Mouse (Mus musculus) common myeloid progenitor, adult 5-6 weeks (primary cell): ENCODE data around the gene BC005537. TPM values are rescaled to one million over a fixed set of nuclear protein-coding genes. Genes with fewer than 3 reads are reported as not detected.
"Not testable (repeated sequence)": the region's sequence is repeated elsewhere in the genome, so short reads cannot be mapped to it uniquely, and the experiment has no call there.

Experiments
- ATAC-seq: replicated peaks from 2 replicates; pipeline ENCODE4 v1.8.0; 2016; ENCODE audit warnings: low read depth, mild to moderate bottlenecking, moderate TSS enrichment, inconsistent platforms; ENCODE audit not compliant: poor library complexity, severe bottlenecking
- total RNA-seq: library from RNA; stranded (forward); fragments of 200-1000, 187-1606 nt; gene quantifications from 2 replicates; pipeline ENCODE4 v1.2.3, GENCODE M21; 2017

BC005537 gene
- total RNA-seq, result 66.1 and 86.8 TPM in 2 replicates

DNA sequence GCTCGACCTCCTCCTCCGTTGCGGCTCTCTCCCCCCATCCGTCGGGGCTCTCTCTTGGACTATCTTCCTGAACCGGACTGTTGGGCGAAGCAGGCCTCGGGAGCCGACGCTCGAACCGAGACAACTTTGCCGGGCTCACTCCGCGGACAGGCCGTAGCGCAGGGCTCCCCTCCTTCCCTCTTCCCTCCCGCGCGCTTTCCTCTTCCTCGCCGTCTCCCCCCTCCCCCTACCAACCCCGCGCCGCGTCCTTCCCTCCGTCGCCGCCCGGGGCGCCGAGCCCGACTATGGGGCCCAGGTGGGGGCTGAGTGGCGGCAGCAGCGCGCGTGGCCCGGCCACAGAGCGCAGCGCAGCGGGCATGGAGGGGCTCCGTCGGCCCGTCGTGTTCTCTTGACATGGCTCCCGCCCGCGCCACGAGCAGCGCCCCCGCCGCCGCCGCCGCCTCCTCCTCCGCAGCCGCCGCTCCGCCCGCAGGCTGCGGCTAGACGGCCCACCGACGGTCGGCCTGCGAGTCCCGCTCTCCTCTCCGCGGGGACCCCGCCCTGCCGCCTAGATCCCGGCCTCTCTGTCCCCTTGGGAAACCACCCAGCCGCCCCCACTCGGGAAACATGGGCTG, at the start of gene BC005537:
Gene BC005537, plus strand, starts transcription at position 350 of the 614 bp plus-strand sequence.
- no peak; the same call in none of the 2 replicates for ATAC-seq

DNA sequence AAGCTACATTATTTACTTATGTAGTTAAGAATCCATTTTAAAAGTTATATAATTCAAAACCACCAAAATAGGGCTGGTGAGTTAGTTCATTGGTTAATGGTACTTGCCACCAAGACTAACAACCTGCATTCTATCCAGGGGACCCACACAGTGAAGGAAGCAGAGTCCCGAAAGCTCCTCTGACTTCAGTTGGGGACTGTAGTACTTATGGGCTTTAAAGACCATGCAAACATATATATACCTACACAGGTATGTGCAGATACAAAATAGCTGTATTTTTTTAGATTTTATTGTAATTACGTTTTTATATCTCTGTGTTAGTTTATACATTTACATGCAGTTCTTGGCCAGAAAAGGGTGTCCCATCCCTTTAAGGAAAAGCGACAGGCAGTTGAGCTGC, 44.7 kb upstream of the BC005537 start:
- no peak for ATAC-seq

DNA sequence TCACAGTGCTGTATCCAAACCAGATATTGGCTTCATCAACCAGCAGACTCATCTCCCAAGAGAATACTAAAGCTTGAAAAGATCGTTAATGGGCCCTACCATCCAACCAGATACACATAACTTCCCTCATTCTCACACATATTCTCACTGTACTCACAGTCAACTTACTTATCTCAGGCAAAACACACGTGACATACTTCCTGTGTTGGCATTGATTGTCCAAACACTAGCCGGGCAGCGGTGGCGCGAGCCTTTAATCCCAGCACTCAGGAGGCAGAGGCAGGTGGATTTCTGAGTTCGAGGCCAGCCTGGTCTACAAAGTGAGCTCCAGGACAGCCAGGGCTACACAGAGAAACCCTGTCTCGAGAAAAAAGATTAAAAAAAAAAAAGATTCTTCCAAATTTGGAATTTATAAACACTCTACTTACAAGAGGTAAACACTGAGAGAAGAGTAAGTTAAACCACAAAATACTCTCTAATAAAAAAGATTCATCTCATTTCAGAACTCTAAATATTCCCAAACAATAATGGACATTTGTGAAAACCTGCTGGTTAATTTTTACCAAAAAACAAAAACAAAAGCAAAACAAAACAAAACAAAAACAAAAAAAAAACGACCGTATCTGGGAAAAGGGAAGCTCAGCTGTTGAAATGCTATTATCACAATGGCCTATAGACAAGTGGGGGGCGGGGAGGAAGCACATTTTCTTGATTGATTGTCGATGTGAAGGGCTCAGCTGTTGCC, 43.5 kb upstream of the BC005537 start:
- ATAC-seq, result no peak

DNA sequence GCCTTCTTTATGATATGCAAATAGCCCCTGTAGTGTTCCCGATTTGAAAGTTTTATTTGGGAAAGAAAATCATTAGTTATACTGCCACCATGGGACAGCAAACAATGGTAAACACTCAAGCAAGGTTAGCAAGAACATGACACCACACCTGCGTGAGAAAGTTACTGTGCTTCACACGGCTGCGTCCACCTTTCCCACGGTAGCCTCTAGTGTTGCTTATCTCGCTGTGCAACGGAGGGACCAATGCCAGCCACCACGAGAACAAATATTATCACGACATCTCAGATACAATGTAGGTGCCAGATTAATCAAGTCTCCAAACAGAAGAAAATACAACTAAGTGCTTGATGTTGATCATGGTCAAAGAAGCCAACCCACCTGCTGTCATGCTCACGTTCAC, 42.0 kb upstream of the BC005537 start:
- ATAC-seq, result no peak

DNA sequence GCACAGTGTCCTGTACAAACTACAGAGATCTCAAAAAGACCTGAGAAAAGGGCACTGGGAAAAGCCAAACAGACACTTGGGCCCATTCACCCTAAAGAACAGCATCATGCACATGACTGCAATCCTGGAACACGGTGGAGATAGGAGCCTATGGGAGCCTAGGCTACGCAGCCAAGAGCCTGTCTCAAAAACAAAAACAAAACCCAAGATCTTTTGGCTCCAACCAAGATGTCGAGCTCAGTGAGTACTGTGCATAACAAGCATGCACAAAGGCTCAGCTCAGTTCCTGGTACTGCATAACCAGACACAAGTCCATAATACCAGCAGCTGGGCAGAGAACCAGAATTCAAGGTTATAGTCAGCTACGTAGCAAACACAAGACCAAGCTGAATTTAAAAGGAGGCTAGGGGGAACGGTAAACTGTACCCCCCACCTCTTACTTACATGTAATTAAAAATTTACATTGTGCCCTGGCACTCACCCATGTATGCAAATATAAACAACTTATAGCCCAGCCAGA, 41.0 kb upstream of the BC005537 start:
- no peak for ATAC-seq

DNA sequence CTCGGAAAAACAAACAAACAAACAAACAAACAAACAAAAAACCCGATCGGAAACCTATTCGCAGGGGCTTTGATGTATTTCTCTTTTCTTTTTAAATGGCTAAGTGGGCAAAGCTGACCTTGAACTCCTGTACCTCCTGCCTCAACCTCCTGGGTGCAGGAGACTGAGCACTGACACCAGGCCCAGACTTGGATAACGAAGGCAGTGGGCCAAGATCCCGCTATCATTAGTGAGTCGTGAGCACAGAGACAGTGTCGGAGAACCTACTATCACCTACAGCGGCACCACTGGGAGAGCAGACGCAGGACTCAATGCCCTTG, 40.4 kb upstream of the BC005537 start:
- ATAC-seq, result no peak

DNA sequence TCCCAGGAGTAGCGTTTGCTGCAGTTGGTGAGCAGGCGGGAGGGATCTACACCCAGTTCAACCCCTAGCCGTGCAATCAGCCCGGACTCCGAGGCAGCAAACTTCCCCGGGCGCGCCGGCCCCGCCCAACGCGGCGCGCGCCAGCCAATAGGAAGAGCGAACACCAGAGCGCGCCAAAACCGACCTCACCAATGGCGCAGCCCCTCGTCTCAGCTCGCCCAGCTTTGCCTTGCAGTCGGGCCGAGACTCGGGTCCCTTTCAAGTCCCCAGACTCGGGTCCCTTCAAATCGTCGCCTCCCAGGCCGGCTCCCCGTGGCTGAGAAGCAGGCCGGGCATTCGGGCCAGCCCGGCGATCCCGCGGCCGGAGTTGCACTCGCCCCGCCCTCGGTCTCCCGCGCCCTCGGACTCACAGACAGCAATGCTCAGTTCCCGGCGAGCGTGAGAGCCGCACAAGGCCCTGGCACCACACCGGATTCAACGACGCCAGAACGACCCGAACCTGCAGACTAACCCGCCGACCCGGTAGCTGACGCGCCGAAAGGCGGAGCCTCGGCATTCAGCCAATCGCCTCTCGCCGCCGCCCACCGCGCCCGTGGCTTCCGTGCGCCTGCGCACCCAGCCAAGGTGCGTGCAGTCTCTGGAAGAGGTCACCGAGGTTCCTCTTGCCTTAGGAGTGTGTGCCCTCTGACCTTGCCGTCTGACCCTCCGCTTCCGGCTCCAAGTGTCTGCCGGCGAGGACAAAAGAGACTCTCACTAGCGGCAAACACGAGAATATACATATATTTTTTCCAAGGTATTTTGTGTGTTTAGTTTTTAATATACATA, 39.8 kb upstream of the BC005537 start, which contains the start of gene Gmnn:
Gene Gmnn, minus strand, starts transcription at position 521 of the 825 bp plus-strand sequence.
- ATAC-seq, result peak; percentile 93

DNA sequence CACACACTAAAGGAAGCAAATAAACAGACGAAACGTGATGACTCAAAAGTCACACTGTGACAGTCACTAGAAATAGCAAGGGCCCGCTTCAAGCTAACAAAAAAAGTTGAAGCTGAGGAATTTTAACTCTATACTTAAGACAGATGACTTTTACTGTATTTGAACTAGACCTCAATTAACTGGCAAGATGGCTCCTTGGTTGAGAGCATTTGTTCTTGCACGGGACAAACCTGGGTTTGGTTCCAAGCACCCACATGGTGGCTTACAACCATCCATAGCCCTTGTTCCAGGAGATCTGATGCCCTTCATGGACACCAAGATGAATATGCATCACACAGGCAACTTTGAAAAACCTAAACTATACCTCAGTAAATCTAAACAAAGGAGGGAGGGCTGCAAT, 39.2 kb upstream of the BC005537 start:
- ATAC-seq, result no peak

DNA sequence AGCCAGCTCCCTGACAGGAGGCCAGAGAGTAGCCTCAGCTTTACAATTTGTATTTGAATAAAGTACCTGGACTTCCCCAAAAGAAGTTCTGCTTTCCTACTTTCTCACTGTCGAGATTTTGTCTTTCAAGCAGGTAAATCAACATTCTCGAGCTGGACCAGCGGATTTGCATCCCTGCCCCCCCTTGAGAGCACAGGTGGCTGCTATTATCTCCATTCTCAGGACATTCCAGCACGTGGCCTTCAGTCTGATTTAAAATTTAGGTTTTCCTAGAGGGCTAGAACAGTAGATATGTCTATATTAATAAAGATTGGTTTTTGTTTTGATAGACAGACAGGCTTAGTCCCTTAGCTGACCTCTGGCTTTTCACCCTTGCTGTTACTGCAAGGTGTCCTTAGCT, 33.6 kb upstream of the BC005537 start:
- ATAC-seq, result not testable (repeated sequence)

DNA sequence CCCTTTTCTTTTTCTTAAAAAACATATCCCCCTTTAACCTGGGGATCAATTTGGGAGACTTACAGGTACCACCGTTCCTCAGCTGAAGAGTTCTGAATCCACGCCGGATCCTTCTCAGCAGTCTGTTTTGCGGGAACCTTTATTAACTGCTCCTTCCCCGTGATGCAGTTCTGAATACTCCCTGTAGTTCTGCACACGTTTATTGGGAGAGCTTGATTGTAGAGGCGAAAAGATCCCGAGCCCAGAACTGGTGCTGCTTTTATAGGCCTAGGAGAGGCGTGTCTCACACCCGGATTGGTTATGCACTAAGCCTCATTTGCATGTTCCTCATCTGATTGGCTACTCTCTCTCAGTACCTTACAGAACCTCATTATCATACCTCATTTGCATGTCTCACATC, 30.0 kb upstream of the BC005537 start:
- not testable (repeated sequence) for ATAC-seq

DNA sequence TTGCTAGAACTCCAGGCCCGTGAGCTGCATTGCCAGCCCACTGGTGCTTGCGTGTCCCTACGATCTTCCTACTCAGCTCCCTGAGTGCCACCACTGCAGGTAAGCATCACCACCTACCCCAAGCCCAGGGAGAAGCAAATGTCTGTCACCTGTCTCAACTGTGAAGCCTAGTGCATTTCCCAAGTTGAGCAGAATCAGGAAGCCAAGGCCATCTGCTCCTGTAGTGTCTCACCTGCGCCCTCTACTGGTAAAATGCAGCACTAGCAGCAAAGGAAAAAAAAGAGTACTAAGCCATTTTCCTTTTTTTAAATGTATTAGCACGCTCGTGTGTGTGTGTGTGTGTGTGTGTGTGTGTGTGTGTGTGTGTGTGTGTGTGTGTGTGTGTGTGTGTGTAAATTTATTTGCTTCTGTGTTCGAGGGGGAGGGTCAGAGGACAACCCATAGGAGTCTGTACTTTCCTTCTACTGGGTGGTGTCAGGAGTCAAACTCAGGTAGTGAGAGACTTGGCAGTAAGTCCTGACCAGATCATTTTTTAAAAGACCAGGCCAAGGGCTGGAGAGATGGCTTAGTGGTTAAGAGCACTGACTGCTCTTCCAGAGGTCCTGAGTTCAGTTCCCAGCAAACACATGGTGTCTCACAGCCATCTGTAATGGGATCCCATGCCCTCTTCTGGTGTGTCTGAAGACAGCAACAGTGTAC, 25.2 kb upstream of the BC005537 start:
- ATAC-seq, result peak; percentile 89

DNA sequence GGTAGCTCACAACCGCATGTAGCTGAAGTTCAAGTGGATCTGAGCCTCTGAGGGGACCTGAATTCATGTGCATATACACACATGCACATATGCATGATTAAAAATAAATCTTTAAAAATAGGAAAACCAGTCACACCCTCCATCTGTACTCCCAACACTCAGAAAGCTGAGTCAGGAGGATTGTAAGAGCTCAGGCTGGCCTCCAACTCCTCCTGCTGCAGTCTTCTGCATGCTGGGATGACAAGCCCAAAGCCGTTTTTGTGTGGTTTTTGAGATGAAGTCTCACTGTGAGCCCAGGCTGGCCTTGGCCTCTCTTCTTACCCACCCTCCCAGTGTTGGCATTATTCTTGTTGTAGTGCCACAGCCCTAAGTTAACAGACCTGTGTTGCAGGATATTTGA, 23.4 kb upstream of the BC005537 start:
- no peak for ATAC-seq

DNA sequence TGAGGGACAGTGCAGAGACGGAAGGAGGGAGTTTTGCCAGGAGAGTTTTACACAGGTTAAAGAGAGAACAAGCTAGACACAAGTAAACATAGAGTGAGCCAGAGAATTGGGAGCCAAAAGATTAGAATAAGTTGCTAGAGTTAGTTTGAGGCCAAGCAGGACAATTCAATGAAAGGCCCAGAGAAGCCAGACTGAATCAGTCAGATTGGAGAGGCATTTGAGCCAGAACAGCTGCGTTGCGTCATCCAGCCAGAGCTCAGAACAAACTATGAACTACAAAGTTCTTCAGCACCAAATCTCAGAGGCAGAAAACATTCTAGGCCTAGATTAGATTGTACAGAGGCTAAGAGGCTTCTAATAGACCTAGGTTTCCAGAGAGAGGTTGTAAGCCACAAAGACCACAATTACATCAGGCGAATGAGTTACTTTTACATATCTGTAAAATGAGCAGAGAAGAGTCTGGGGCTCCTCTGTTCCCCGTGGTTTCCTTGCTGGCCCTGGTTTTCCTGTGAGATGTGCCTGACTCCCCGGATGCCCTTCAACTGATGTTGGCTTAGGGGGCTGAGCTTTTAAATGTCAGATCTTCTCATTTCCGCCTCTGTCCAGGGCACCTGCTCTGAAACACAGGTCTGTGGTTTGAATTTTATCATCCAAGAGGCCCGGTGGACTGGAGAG, 22.6 kb upstream of the BC005537 start:
- 0 out of 2 replicates have a peak, but pooled peaks have one; percentile 27 for ATAC-seq

DNA sequence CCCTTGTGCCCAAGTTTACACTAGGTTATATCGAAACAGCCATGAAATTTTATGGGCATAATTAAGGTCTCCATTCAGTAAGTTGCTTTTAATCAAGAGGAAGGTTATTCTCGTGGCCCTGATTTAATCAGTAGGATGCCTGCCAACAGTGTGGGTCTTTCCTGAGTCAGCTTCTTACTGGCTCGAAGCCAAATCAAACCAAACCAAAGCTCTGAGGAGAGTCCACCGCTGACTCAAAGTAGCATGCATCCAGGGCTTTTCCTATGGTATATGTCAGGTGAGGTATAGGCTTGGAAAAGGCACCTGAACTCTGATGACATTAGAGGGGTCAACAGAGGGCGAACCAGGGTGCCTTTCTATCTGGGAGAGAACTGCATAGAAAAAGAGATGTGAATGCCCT, 19.5 kb upstream of the BC005537 start:
- no peak for ATAC-seq

DNA sequence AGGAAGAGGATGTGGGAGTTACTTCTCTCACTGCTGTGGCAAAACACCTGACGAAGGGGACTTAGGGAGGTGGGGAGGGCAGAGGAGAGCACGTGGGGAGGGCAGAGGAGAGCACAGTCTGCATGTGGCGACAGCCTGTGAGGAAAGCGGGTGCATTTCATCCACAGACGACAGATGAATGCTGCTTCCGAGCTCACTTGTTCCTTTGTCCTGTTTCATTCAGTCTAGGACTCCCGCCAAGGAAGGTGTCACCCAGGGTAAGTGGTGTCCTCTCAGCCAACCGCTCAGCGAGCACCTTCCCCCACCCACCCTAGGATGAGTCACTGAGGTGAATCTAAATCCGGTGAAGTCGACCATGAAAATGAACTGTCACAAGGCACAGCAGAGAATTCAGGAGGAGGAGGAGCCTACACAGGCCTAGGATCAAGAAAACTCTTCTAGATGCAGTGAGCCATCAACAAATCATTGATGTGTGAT, 15.4 kb upstream of the BC005537 start:
- ATAC-seq, result peak; percentile 56; the same call in 1 of the 2 replicates

DNA sequence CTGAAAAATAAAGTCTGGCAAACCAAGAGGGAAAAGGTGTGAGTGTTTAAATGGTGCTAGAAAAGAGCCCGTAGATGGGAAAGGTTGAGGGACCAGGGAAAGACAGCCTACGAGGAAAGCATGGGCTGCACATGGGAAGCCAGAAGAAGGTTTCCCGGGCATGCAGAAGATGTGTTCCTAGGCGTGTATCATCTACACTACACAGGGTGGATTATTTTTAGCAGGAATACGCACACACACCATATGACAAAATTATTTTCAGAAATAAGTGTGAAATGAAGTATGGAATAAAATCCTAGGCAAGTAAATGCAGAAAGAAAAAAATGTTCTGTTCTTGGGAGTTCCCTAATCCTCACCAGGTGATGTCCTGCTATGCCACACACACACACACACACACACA, 14.0 kb upstream of the BC005537 start:
- ATAC-seq, result no peak

DNA sequence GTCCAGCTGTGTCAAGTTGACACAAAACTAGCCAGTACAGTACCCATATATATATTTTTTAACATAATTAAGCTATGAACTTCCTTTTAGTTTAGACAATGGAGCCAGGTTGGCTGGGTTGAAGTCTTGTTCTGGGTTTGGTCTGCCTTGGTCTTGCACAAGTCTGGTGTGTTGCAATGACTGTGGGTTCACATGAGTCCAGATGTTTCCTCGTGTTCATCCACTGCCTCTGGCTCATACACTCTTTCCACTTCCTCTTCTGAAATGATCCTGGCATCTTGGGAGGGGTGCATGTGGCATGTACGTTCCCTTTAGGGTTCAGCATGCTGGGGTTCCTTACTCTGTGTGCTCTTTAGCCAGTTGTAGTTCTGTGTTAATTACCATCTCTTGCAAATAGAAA, 10.1 kb upstream of the BC005537 start:
- peak; percentile 99 for ATAC-seq

DNA sequence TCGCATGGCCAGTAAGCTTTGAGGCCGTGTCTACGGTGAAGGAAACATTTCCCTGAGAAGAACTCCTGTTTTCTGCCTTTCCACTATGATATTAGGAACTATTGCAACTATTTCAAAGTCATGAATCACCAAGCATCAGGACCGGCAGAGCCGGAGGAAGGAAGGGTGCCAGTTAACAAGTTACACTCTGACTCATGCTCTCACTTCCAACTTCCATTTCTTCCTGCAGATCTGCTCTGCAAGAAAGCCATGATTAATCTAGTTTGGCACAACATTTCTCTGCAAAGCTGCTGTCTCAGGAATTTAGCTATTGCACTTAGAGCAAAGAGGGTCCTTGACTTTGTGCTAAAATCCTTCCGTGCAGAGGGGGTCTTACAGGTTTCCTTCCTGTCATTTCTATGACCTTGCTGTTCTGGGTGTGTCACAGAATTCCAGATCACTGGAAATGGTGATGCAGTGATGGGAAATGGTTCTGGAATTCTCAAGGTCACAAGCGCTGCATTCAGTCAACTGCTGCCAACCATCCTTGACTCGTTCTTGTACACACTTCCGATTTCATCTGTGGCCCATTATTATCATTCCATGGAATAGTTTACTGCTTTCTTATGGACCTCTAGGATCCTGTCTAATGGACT, 8.9 kb upstream of the BC005537 start:
- ATAC-seq, result no peak

DNA sequence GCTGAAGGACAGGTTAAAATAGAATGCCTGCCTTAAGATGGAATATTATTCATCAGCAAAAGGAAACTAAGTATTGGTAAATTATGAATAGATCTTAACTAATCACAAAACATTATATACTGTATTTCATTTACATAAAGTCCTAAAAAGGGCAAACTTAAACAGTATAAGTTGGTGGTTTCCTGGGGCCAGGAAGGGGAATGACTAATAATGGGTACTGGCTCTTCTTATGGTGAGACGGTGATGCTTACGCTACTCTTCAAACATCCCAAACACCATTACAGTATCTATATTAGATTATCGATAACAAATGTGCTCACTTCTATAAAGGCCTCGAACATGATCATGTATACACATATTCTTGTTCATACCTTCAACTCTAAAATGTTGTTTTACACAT, 2.8 kb upstream of the BC005537 start:
- no peak for ATAC-seq
